Mouse (Mus musculus) liver, adult 2 months (tissue): ENCODE data around the gene Tmem50a.

Source experiments
- CTCF ChIP-seq: fragments of 200-500 bp; IDR thresholded peaks from 2 replicates; pipeline ENCODE4 v1.5.1; 2011; ENCODE audit warnings: low read depth, low read length, control low read depth
- POLR2A ChIP-seq: fragments of 200-500 bp; IDR thresholded peaks from 2 replicates; pipeline ENCODE4 v1.6.1; 2011; ENCODE audit warnings: low read length, control low read depth; ENCODE audit not compliant: insufficient read depth; ENCODE audit errors: extremely low read depth

GRCm38 (mm10) chr4:134867661-134868060, 47.2 kb downstream of the Tmem50a start:
- no peak for TF ChIP-seq POLR2A
- TF ChIP-seq CTCF: no peak
